Mouse (Mus musculus): ENCODE data around the gene Phlda3.

GRCm38 (mm10) chr1:135818481-135819086, 52.7 kb downstream of the Phlda3 start, which contains the start of gene Lad1:
- TF ChIP-seq POLR2A (IDR thresholded peaks at IDR 0.05; ENCODE audit: low read depth, low read length): no peak
- TF ChIP-seq CTCF (IDR thresholded peaks at IDR 0.05; ENCODE audit: borderline replicate concordance, insufficient read depth, low read length): no peak
